Mouse (Mus musculus): ENCODE results near the gene Hist1h2bq. TPM values are rescaled to one million over a fixed set of nuclear protein-coding genes. Genes with fewer than 3 reads are reported as not detected.

Gene Hist1h2bq
- total RNA-seq, 2 experiments from 2014 or later = 35.1 to 36.5 TPM

Small RNA genes within 50 kb of the gene (microRNA-seq; reads per million reads assigned to microRNA genes)
- gene Gm19658 (ENCODE audit: borderline number of aligned reads in 2 of 2) = 0 reads per million in 2 experiments
- 0 reads per million in 2 experiments for gene Gm44346 (ENCODE audit: borderline number of aligned reads in 2 of 2)
- 0 reads per million in 2 experiments for gene Gm44466 (ENCODE audit: borderline number of aligned reads in 2 of 2)

Other genes starting within 250 kb of the Hist1h2bq start
- gene Olfr1364, start 228.4 kb downstream of the Hist1h2bq start, total RNA-seq (2021) = not detected
- not detected for gene Olfr1362, start 196.2 kb downstream of the Hist1h2bq start, total RNA-seq (2021)
- not detected for gene Olfr11, start 167.7 kb downstream of the Hist1h2bq start, total RNA-seq (2021)
- not detected for gene Olfr1361, start 146.8 kb downstream of the Hist1h2bq start, total RNA-seq (2021)
- not detected for gene Olfr1360, start 132.8 kb downstream of the Hist1h2bq start, total RNA-seq (2021)
- not detected for gene Olfr1359, start 112.1 kb downstream of the Hist1h2bq start, total RNA-seq (2021)
- gene Hist1h2bl, start 94.1 kb downstream of the Hist1h2bq start, total RNA-seq (2021) = 10 to 100 TPM; 18.0 to 27.4 TPM
- 10 to 100 TPM; 28.5 to 39.8 TPM for gene Hist1h2ai, start 93.8 kb downstream of the Hist1h2bq start, total RNA-seq (2021)
- 10 to 100 TPM; 22.0 to 36.5 TPM for gene Hist1h3h, start 92.5 kb downstream of the Hist1h2bq start, total RNA-seq (2021)
- 1 to 10 TPM; 4.9 to 5.1 TPM for gene Hist1h2bm, start 88.2 kb downstream of the Hist1h2bq start, total RNA-seq (2021)
- 1 to 10 TPM; 3.6 to 4.6 TPM for gene Hist1h4j, start 75.1 kb downstream of the Hist1h2bq start, total RNA-seq (2021)
- gene Hist1h4k, start 59.7 kb downstream of the Hist1h2bq start, total RNA-seq (2021) = 10 to 100 TPM; 52.5 to 54.1 TPM
- gene Hist1h2ak, start 56.4 kb downstream of the Hist1h2bq start, total RNA-seq (2021) = 1 to 10 TPM; 9.0 to 9.3 TPM
- 10 to 100 TPM; 11.8 to 13.3 TPM for gene Hist1h2bn, start 56.1 kb downstream of the Hist1h2bq start, total RNA-seq (2021)
- gene Hist1h1b, start 29.6 kb downstream of the Hist1h2bq start, total RNA-seq (2021) = 10 to 100 TPM in 1 of 2 experiments, 1 to 10 TPM in 1; 9.8 to 10.6 TPM
- gene Hist1h3i, start 26.8 kb downstream of the Hist1h2bq start, total RNA-seq (2021) = 10 to 100 TPM; 22.6 to 23.7 TPM
- gene Hist1h2an, start 23.0 kb downstream of the Hist1h2bq start, total RNA-seq (2021) = 1 to 10 TPM; 1.0 to 2.1 TPM
- gene Hist1h2bp, start 22.7 kb downstream of the Hist1h2bq start, total RNA-seq (2021) = 1 to 10 TPM; 5.4 to 5.7 TPM
- not detected for gene Hist1h2ao, start 268 bp upstream of the Hist1h2bq start, total RNA-seq (2021)
- gene Hist1h4m, start 1.5 kb upstream of the Hist1h2bq start, total RNA-seq (2021) = 10 to 100 TPM; 61.3 to 84.6 TPM
- 1 to 10 TPM; 4.7 to 7.4 TPM for gene Hist1h4n, start 22.0 kb upstream of the Hist1h2bq start, total RNA-seq (2021)
- 10 to 100 TPM; 27.2 to 33.8 TPM for gene Hist1h2ap, start 23.3 kb upstream of the Hist1h2bq start, total RNA-seq (2021)
- 10 to 100 TPM; 35.2 to 36.8 TPM for gene Hist1h2br, start 23.5 kb upstream of the Hist1h2bq start, total RNA-seq (2021)
- under 1 TPM; 0.97 to 0.98 TPM for gene Zfp184, start 134.9 kb upstream of the Hist1h2bq start, total RNA-seq (2021)
- gene Pom121l2, start 171.0 kb upstream of the Hist1h2bq start, total RNA-seq (2021) = not detected
- not detected for gene Prss16, start 199.5 kb upstream of the Hist1h2bq start, total RNA-seq (2021)
- 10 to 100 TPM in 1 of 2 experiments, 1 to 10 TPM in 1; 2.3 to 12.5 TPM for gene Hist1h2ah, start 225.4 kb upstream of the Hist1h2bq start, total RNA-seq (2021)
- 10 to 100 TPM; 23.3 to 28.1 TPM for gene Hist1h2bk, start 225.7 kb upstream of the Hist1h2bq start, total RNA-seq (2021)
- 10 to 100 TPM; 15.8 to 18.6 TPM for gene Hist1h4i, start 231.2 kb upstream of the Hist1h2bq start, total RNA-seq (2021)
- 10 to 100 TPM; 10.3 to 10.5 TPM for gene Hist1h2ag, start 232.7 kb upstream of the Hist1h2bq start, total RNA-seq (2021)
- 1 to 10 TPM; 7.2 to 9.7 TPM for gene Hist1h2bj, start 233.0 kb upstream of the Hist1h2bq start, total RNA-seq (2021)

All from heart, postnatal 36 days (tissue).